Mouse (Mus musculus) adrenal gland, postnatal 0 days (tissue): ENCODE measurements around the gene Tmem81. TPM values are rescaled to one million over a fixed set of nuclear protein-coding genes. Genes with fewer than 3 reads are reported as not detected.

Experiments
- polyA plus RNA-seq: library from polyadenylated mRNA; unstranded; fragments of >200 nt; fragmentation: Nextera tagmentation; extraction: Ambion mirVana; gene quantifications from 2 replicates; pipeline ENCODE4 v1.2.1, GENCODE M21; 2015

The Tmem81 gene
- polyA plus RNA-seq, result 0.71 and 1.1 TPM in 2 replicates

GRCm38 (mm10) chr1:132506058-132506457 lies at the start of gene Tmem81:
Tmem81 (plus strand) TSS chr1:132506230.

DNA sequence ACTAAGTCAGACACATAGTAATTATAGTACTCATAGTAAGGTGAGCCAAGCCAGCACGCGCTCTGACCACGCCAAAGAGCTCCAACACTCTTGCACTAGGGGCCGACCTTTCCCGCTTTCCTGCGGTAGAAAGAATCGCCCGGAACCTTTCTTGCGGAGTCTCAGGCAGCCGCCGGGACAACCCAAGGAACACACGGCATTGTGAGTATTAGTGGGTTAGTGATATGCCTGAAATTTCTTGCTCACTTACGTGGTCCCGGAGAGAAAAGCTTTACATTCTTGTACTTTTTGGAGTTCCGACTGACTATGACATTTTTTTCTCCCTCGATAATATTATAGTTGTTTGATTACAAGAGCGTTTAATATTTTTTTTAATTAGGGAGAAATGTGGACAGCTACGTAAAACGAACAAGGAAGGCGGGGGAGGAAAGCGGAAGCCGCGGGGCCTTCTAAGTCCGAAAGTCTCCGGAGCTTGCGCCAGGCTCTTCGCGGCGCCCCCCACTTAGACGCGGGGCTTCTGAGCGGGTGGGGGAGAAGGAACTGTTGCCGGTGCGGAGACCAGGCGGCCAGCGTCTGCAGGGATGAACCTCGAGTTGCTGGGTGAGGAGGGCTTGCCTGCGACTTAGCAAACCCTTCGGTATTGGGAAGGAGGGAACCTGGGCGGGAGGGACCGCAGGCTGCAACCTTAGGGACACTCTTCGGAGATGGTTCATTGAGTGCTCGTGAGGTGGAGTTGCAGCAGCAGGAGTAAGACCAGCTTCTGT lies 28.9 kb upstream of the Tmem81 start, which contains the start of gene Rbbp5:
Gene Rbbp5 (plus strand): TSS at position 438 of the 764 bp plus-strand sequence.

GRCm38 (mm10) chr1:132542762-132543306 lies 36.8 kb downstream of the Tmem81 start, which contains the start of gene Cntn2:
Cntn2 (minus strand) TSS chr1:132543256.

Other genes with a start within 250 kb of the Tmem81 start
- gene Klhdc8a, start 207.6 kb upstream of the Tmem81 start, polyA plus RNA-seq, result 40.9 and 90.3 TPM in 2 replicates
- gene Nuak2, start 190.1 kb upstream of the Tmem81 start, polyA plus RNA-seq, result 1.7 and 2.3 TPM in 2 replicates
- 14.7 and 14.9 TPM in 2 replicates for gene Tmcc2, start 114.9 kb upstream of the Tmem81 start, polyA plus RNA-seq
- 8.7 and 10.0 TPM in 2 replicates for gene Dstyk, start 88.7 kb upstream of the Tmem81 start, polyA plus RNA-seq
- gene Rbbp5, start 28.9 kb upstream of the Tmem81 start, polyA plus RNA-seq, result 14.9 and 16.9 TPM in 2 replicates
- gene Cntn2, start 37.0 kb downstream of the Tmem81 start, polyA plus RNA-seq, result 0.33 and 0.47 TPM in 2 replicates
- gene Nfasc, start 235.6 kb downstream of the Tmem81 start, polyA plus RNA-seq, result 4.3 and 9.9 TPM in 2 replicates